Mouse (Mus musculus): Measurements from ENCODE around the gene Dtnbp1. TPM values are rescaled to one million over a fixed set of nuclear protein-coding genes. Genes with fewer than 3 reads are reported as not detected.

The Dtnbp1 gene
- polyA plus RNA-seq, 1 experiment from 2014 or later = 131 TPM

GRCm38 (mm10) chr13:44952393-44953086, 49.4 kb downstream of the Dtnbp1 start:
- H3K9me3 ChIP-seq (ENCODE audit: control insufficient read depth, low read length) = no peaks in the 10 kb centered on the region
- peak; percentile 37 for DNase-seq
- no peaks in the 10 kb centered on the region for H3K27me3 ChIP-seq (ENCODE audit: control insufficient read depth, insufficient read depth, low read length)
- H3K4me2 ChIP-seq (ENCODE audit: low read length) = no peak overlapping the region
- no peak overlapping the region for H3K4me3 ChIP-seq (replicated peaks; ENCODE audit: low read depth, low read length)
- H3K36me3 ChIP-seq (ENCODE audit: control insufficient read depth, insufficient read depth, low read length) = no peaks in the 10 kb centered on the region
- H3K4me1 ChIP-seq (ENCODE audit: control insufficient read depth, insufficient read depth, low read length) = peaks cover 5% of the 10 kb centered on the region
- H3K9ac ChIP-seq (replicated peaks; ENCODE audit: low read length) = no peak overlapping the region
- ATAC-seq (ENCODE audit: low FRiP score, low TSS enrichment) = no peak
- no peak overlapping the region for H3K27ac ChIP-seq (replicated peaks; ENCODE audit: low read depth, low read length)
- WGBS = 79% methylated on average over 10 of the region's 10 CpGs

GRCm38 (mm10) chr13:44948320-44949250, 53.4 kb downstream of the Dtnbp1 start:
- Histone ChIP-seq H3K4me2 (ENCODE audit: low read length) (no peak overlapping the region), H3K27me3 (ENCODE audit: control insufficient read depth, insufficient read depth, low read length) (no peaks in the 10 kb centered on the region), H3K9me3 (ENCODE audit: control insufficient read depth, low read length) (no peaks in the 10 kb centered on the region), H3K36me3 (ENCODE audit: control insufficient read depth, insufficient read depth, low read length) (no peaks in the 10 kb centered on the region), H3K9ac (replicated peaks; ENCODE audit: low read length) (no peak overlapping the region), H3K27ac (replicated peaks; ENCODE audit: low read depth, low read length) (no peak overlapping the region), H3K4me1 (ENCODE audit: control insufficient read depth, insufficient read depth, low read length) (peaks cover 29% of the 10 kb centered on the region), H3K4me3 (replicated peaks; ENCODE audit: low read depth, low read length) (no peak overlapping the region)
- no peak for DNase-seq
- ATAC-seq (ENCODE audit: low FRiP score, low TSS enrichment) = no peak
- 94% methylated on average over 16 of the region's 16 CpGs for whole genome bisulfite sequencing

GRCm38 (mm10) chr13:44946880-44947635, 54.9 kb downstream of the Dtnbp1 start:
- 4% methylated on average over 8 of the region's 8 CpGs for WGBS
- DNase-seq = peak; percentile 88
- peaks cover 34% of the 10 kb centered on the region for H3K4me1 ChIP-seq (ENCODE audit: control insufficient read depth, insufficient read depth, low read length)
- peak overlapping the region; percentile 49 for H3K4me3 ChIP-seq (replicated peaks; ENCODE audit: low read depth, low read length)
- no peaks in the 10 kb centered on the region for H3K9me3 ChIP-seq (ENCODE audit: control insufficient read depth, low read length)
- H3K27ac ChIP-seq (replicated peaks; ENCODE audit: low read depth, low read length) = peak overlapping the region; percentile 94
- H3K27me3 ChIP-seq (ENCODE audit: control insufficient read depth, insufficient read depth, low read length) = no peaks in the 10 kb centered on the region
- ATAC-seq (ENCODE audit: low FRiP score, low TSS enrichment) = peak; percentile 64; the same call in 1 of the 2 replicates
- peak overlapping the region; percentile 54 for H3K4me2 ChIP-seq (ENCODE audit: low read length)
- no peaks in the 10 kb centered on the region for H3K36me3 ChIP-seq (ENCODE audit: control insufficient read depth, insufficient read depth, low read length)
- H3K9ac ChIP-seq (replicated peaks; ENCODE audit: low read length) = peak overlapping the region; percentile 66

- 83% methylated on average over 2 of the region's 2 CpGs for WGBS
- no peak overlapping the region for H3K27ac ChIP-seq (replicated peaks; ENCODE audit: low read depth, low read length)
- no peak overlapping the region for H3K4me3 ChIP-seq (replicated peaks; ENCODE audit: low read depth, low read length)
- H3K4me1 ChIP-seq (ENCODE audit: control insufficient read depth, insufficient read depth, low read length) = peaks cover 34% of the 10 kb centered on the region
- H3K4me2 ChIP-seq (ENCODE audit: low read length) = no peak overlapping the region
- no peaks in the 10 kb centered on the region for H3K9me3 ChIP-seq (ENCODE audit: control insufficient read depth, low read length)
- DNase-seq (peak; percentile 23), ATAC-seq (ENCODE audit: low FRiP score, low TSS enrichment) (no peak)
- H3K9ac ChIP-seq (replicated peaks; ENCODE audit: low read length) = no peak overlapping the region
- H3K27me3 ChIP-seq (ENCODE audit: control insufficient read depth, insufficient read depth, low read length) = no peaks in the 10 kb centered on the region
- H3K36me3 ChIP-seq (ENCODE audit: control insufficient read depth, insufficient read depth, low read length) = no peaks in the 10 kb centered on the region
Measured at GRCm38 (mm10) chr13:44943618-44944017, 58.3 kb downstream of the Dtnbp1 start.

GRCm38 (mm10) chr13:44939326-44940035, 62.5 kb downstream of the Dtnbp1 start:
- 82% methylated on average over 8 of the region's 8 CpGs for WGBS
- H3K9ac ChIP-seq (replicated peaks; ENCODE audit: low read length) = no peak overlapping the region
- H3K4me2 ChIP-seq (ENCODE audit: low read length) = no peak overlapping the region
- H3K4me3 ChIP-seq (replicated peaks; ENCODE audit: low read depth, low read length) = no peak overlapping the region
- no peak for ATAC-seq (ENCODE audit: low FRiP score, low TSS enrichment)
- H3K9me3 ChIP-seq (ENCODE audit: control insufficient read depth, low read length) = no peaks in the 10 kb centered on the region
- no peaks in the 10 kb centered on the region for H3K36me3 ChIP-seq (ENCODE audit: control insufficient read depth, insufficient read depth, low read length)
- H3K27me3 ChIP-seq (ENCODE audit: control insufficient read depth, insufficient read depth, low read length) = no peaks in the 10 kb centered on the region
- DNase-seq = no peak
- peaks cover 10% of the 10 kb centered on the region; the same call in 1 of the 2 replicates for H3K4me1 ChIP-seq (ENCODE audit: control insufficient read depth, insufficient read depth, low read length)
- no peak overlapping the region for H3K27ac ChIP-seq (replicated peaks; ENCODE audit: low read depth, low read length)

- ATAC-seq (ENCODE audit: low FRiP score, low TSS enrichment) (no peak), DNase-seq (no peak)
- no peak overlapping the region for H3K27ac ChIP-seq (replicated peaks; ENCODE audit: low read depth, low read length)
- no peaks in the 10 kb centered on the region for H3K36me3 ChIP-seq (ENCODE audit: control insufficient read depth, insufficient read depth, low read length)
- no peaks in the 10 kb centered on the region for H3K27me3 ChIP-seq (ENCODE audit: control insufficient read depth, insufficient read depth, low read length)
- no peak overlapping the region for H3K4me3 ChIP-seq (replicated peaks; ENCODE audit: low read depth, low read length)
- H3K4me1 ChIP-seq (ENCODE audit: control insufficient read depth, insufficient read depth, low read length) = peaks cover 12% of the 10 kb centered on the region
- WGBS = 97% methylated on average over 3 of the region's 3 CpGs
- H3K9ac ChIP-seq (replicated peaks; ENCODE audit: low read length) = no peak overlapping the region
- no peak overlapping the region for H3K4me2 ChIP-seq (ENCODE audit: low read length)
- H3K9me3 ChIP-seq (ENCODE audit: control insufficient read depth, low read length) = no peaks in the 10 kb centered on the region
Measured at GRCm38 (mm10) chr13:44937681-44938080, 64.3 kb downstream of the Dtnbp1 start.

- Histone ChIP-seq H3K27me3 (ENCODE audit: control insufficient read depth, insufficient read depth, low read length) (no peaks in the 10 kb centered on the region), H3K4me3 (replicated peaks; ENCODE audit: low read depth, low read length) (no peak overlapping the region), H3K27ac (replicated peaks; ENCODE audit: low read depth, low read length) (no peak overlapping the region), H3K4me1 (ENCODE audit: control insufficient read depth, insufficient read depth, low read length) (peaks cover 13% of the 10 kb centered on the region), H3K4me2 (ENCODE audit: low read length) (no peak overlapping the region), H3K36me3 (ENCODE audit: control insufficient read depth, insufficient read depth, low read length) (peaks cover 8% of the 10 kb centered on the region; the same call in 1 of the 2 replicates), H3K9ac (replicated peaks; ENCODE audit: low read length) (no peak overlapping the region), H3K9me3 (ENCODE audit: control insufficient read depth, low read length) (no peaks in the 10 kb centered on the region)
- peak; percentile 31 for DNase-seq
- ATAC-seq (ENCODE audit: low FRiP score, low TSS enrichment) = no peak
- WGBS = 14% methylated on average over 7 of the region's 7 CpGs
Measured at GRCm38 (mm10) chr13:44933575-44933974, 68.4 kb downstream of the Dtnbp1 start.

Measured in midbrain, embryonic 14.5 days (tissue).